Mouse (Mus musculus) liver, postnatal 0 days (tissue): Measurements from ENCODE around the gene Pde12.
A peak's percentile ranks its signal among the peaks of the same experiment; 100 is the strongest.

ENCODE experiments used
- CTCF ChIP-seq: sonication (generic); IDR thresholded peaks from 2 replicates; pipeline ENCODE4 v1.5.1; 2016; ENCODE audit warnings: antibody characterized with exemption, low read depth
- EP300 ChIP-seq: IDR thresholded peaks from 2 replicates; pipeline ENCODE4 v1.6.1; 2016; ENCODE audit warnings: antibody characterized with exemption, low read depth, mild to moderate bottlenecking

DNA sequence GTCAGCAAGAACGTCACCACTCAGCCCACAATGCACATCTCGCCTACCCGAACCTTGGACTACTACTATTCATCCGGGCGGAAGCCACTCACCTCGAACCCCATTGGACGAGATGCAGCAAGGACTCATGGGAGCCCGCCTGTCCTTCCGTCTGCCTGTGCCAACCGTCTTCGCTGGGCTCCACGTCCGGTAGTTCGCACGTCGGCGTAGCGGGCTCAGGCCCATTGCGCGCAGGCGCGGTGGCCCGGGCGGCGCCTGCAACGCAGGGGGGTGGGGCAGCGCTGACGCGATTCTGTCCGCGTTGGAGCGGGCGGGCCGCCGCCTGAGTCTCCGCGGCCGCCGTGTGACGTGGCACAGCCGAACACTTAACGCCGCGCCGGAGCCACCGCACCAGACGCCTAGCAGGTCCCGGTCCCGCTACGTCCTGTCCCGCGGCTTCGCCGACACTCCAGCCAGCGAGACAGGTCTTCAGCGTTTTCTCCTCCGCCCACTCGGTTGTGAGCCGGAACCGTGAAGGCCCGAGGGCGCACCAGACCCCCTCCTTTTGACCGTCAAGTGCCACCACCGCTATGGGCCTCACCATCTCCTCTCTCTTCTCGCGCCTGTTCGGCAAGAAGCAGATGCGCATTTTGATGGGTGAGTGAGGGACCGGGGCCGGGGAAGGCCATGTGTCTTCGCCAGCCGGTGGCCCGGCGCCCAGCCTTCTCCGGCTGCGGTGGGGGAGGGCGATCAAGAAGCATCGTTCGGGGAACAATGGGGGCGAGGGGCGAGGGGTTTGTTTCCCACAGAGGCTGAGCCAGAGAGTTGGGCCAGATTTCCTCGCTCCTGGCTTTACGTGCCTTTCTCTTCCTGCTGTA lies 31.6 kb downstream of the Pde12 start, which contains the start of gene Arf4:
- TF ChIP-seq CTCF, result no peak
- 0 out of 2 replicates have a peak, but pooled peaks have one; percentile 29 for TF ChIP-seq EP300
